8 mouse cellular contexts compared by ENCODE assay signal in the genomic region with DNA sequence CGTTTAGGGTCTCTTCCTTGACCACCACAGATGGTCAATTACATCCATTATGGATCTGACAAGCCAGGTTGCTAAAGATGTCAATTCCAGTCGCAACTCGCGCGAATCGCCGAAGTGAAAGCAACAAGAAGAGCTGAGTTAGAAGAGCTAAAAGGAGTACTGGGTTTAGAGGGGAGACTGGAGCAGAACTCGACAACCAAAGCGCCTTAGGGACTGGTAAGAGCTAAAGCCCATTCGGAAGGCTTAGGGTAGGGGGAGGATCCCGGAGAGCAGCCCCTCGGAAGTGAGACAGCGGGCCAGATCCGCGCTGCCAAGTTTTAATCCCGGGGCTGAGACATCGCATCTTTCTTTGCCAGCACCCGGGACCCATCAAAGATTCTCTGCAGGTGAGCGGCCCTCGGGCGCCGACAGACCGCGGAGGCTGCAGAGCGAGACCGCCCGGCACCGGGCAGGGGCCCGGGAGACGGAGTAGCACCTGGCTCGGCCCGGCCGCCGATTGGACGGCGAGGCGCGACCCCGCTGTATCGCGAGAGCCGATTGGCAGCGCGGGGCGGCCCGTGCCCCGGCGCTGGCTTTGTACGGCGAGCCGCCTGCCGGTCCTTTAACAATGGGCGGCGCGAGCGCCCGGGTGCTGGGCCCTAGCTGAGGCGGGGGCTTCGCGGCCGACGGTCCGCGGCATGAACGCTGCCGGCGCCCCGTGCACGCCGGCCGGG. TPM values are rescaled to one million over a fixed set of nuclear protein-coding genes. Genes with fewer than 3 reads are reported as not detected.
DNase-seq lines count a peak whose midpoint lies in the region; ATAC-seq and TF ChIP-seq lines count a peak whose summit lies in the region.

Gene Ccnj, plus strand, starts transcription at position 577 of the 713 bp plus-strand sequence.

- peak; percentile 97 for ATAC-seq in embryonic facial prominence, embryonic 13.5 days (ENCODE audit: insufficient number of reproducible peaks, insufficient read depth, low FRiP score, low TSS enrichment, low read depth)
- peak; percentile 97 for ATAC-seq in limb, embryonic 12.5 days (ENCODE audit: insufficient number of reproducible peaks, insufficient read depth, low FRiP score, low TSS enrichment, low read depth)
- peak; percentile 99 for ATAC-seq in midbrain, embryonic 14.5 days (ENCODE audit: low FRiP score, low TSS enrichment)

- no peaks in the 10 kb centered on the region for H3K27me3 ChIP-seq in embryonic facial prominence, embryonic 13.5 days
- H3K27me3 ChIP-seq in heart, adult 2 months (ENCODE audit: control insufficient read depth, insufficient read depth, low read length), result no peaks in the 10 kb centered on the region; the same call in 1 of the 2 replicates
- no peaks in the 10 kb centered on the region for H3K27me3 ChIP-seq in limb, embryonic 12.5 days
- no peaks in the 10 kb centered on the region for H3K27me3 ChIP-seq in midbrain, embryonic 14.5 days (ENCODE audit: control insufficient read depth, insufficient read depth, low read length)

- peaks cover 34% of the 10 kb centered on the region for H3K4me1 ChIP-seq in embryonic facial prominence, embryonic 13.5 days
- H3K4me1 ChIP-seq in heart, adult 2 months (ENCODE audit: control insufficient read depth, insufficient read depth, low read length), result peaks cover 3% of the 10 kb centered on the region
- H3K4me1 ChIP-seq in limb, embryonic 12.5 days (replicated peaks), result peaks cover 35% of the 10 kb centered on the region
- peaks cover 39% of the 10 kb centered on the region for H3K4me1 ChIP-seq in midbrain, embryonic 14.5 days (ENCODE audit: control insufficient read depth, insufficient read depth, low read length)

- no peaks in the 10 kb centered on the region for H3K9me3 ChIP-seq in embryonic facial prominence, embryonic 13.5 days
- H3K9me3 ChIP-seq in limb, embryonic 12.5 days, result no peaks in the 10 kb centered on the region
- no peaks in the 10 kb centered on the region for H3K9me3 ChIP-seq in midbrain, embryonic 14.5 days (ENCODE audit: control insufficient read depth, low read length)

- 0 out of 2 replicates have a peak, but pooled peaks cover 1% of the 10 kb centered on the region for H3K79me2 ChIP-seq in heart, adult 2 months (replicated peaks; ENCODE audit: control insufficient read depth, insufficient read depth, low read length)

- peak within 1 kb of the TSS; percentile 93 for H3K27ac ChIP-seq in embryonic facial prominence, embryonic 13.5 days
- H3K27ac ChIP-seq in heart, adult 2 months, result peak within 1 kb of the TSS; percentile 85
- peak within 1 kb of the TSS; percentile 97 for H3K27ac ChIP-seq in limb, embryonic 12.5 days
- peak within 1 kb of the TSS; percentile 97 for H3K27ac ChIP-seq in midbrain, embryonic 14.5 days (replicated peaks; ENCODE audit: low read depth, low read length)

- peak; percentile 46 for TF ChIP-seq POLR2A in heart, adult 2 months (IDR thresholded peaks at IDR 0.05; ENCODE audit: insufficient read depth, low read depth, low read length)

- intact Hi-C loops in heart, adult 2 months (cut with DNase I), result loop anchor here (2.0 to 5.0 kb wide), 3 partner anchors 42 to 431 kb away; partner anchors contain the start of genes Tm9sf3 and Zfp518a

- H3K4me3 ChIP-seq in embryonic facial prominence, embryonic 13.5 days, result peak within 1 kb of the TSS; percentile 86
- H3K4me3 ChIP-seq in heart, adult 2 months, result peak within 1 kb of the TSS; percentile 95
- peak within 1 kb of the TSS; percentile 86 for H3K4me3 ChIP-seq in limb, embryonic 12.5 days (replicated peaks)
- peak within 1 kb of the TSS; percentile 94 for H3K4me3 ChIP-seq in midbrain, embryonic 14.5 days (replicated peaks; ENCODE audit: low read depth, low read length)

- peak within 1 kb of the TSS; percentile 97 for H3K9ac ChIP-seq in embryonic facial prominence, embryonic 13.5 days
- H3K9ac ChIP-seq in heart, adult 2 months (ENCODE audit: low read depth, low read length), result peak within 1 kb of the TSS; percentile 91
- H3K9ac ChIP-seq in limb, embryonic 12.5 days (replicated peaks), result peak within 1 kb of the TSS; percentile 98
- peak within 1 kb of the TSS; percentile 99 for H3K9ac ChIP-seq in midbrain, embryonic 14.5 days (replicated peaks; ENCODE audit: low read length)

- TF ChIP-seq CTCF in heart, adult 2 months (IDR thresholded peaks at IDR 0.05), result peak; percentile 49

- peak within 1 kb of the TSS; percentile 80 for H3K4me2 ChIP-seq in embryonic facial prominence, embryonic 13.5 days
- peak within 1 kb of the TSS; percentile 85 for H3K4me2 ChIP-seq in limb, embryonic 12.5 days
- peak within 1 kb of the TSS; percentile 74 for H3K4me2 ChIP-seq in midbrain, embryonic 14.5 days (ENCODE audit: low read length)

- no peaks in the 10 kb centered on the region for H3K36me3 ChIP-seq in embryonic facial prominence, embryonic 13.5 days
- H3K36me3 ChIP-seq in heart, adult 2 months (ENCODE audit: control insufficient read depth, insufficient read depth, low read length), result no peaks in the 10 kb centered on the region
- H3K36me3 ChIP-seq in limb, embryonic 12.5 days, result no peaks in the 10 kb centered on the region
- H3K36me3 ChIP-seq in midbrain, embryonic 14.5 days (ENCODE audit: control insufficient read depth, insufficient read depth, low read length), result no peaks in the 10 kb centered on the region; the same call in 1 of the 2 replicates

- WGBS in embryonic facial prominence, embryonic 13.5 days, result under 1% methylated on average over 58 of the region's 71 CpGs
- under 1% methylated on average over 71 of the region's 71 CpGs for WGBS in heart, adult 2 months
- WGBS in limb, embryonic 12.5 days, result under 1% methylated on average over 71 of the region's 71 CpGs
- WGBS in midbrain, embryonic 14.5 days, result under 1% methylated on average over 71 of the region's 71 CpGs

- no peak for TF ChIP-seq EP300 in heart, adult 2 months (IDR thresholded peaks at IDR 0.05; ENCODE audit: insufficient read depth, low read depth, low read length)

- peak; percentile 79 for DNase-seq in 416B (ENCODE audit: low read depth)
- peak; percentile 84 to 88 for DNase-seq in adrenal gland, postnatal 4 days (ENCODE audit: low spot score in 2 of 2)
- DNase-seq in heart, adult 2 months, result peak; percentile 98 to 99
- peak; percentile 90 to 92 for DNase-seq in kidney, adult 8-10 months
- peak; percentile 96 for DNase-seq in midbrain, embryonic 14.5 days
- DNase-seq in spleen, adult 12 weeks (ENCODE audit: low spot score), result peak; percentile 93

RNA-seq across cellular contexts. Expression of gene Ccnj, which starts in this region (rescaled TPM):
- 10 to 100 TPM; 10.7 to 12.3 TPM for total RNA-seq in adrenal gland, postnatal 4 days (2021)
- 14.4 and 18.4 TPM in 2 replicates for polyA plus RNA-seq in embryonic facial prominence, embryonic 13.5 days (2015; fragmentation: Nextera tagmentation; extraction: Ambion mirVana)
- 1 to 10 TPM; 4.3 to 4.9 TPM for total RNA-seq in heart, adult 2 months (2021)
- 4.2 and 7.0 TPM in 2 replicates for polyA plus RNA-seq in heart, adult 2 months (2012; rRNA removed)
- polyA plus RNA-seq in limb, embryonic 12.5 days (2016; fragmentation: Nextera tagmentation; extraction: Ambion mirVana), result 25.8 and 30.0 TPM in 2 replicates
- 12.9 and 18.8 TPM in 2 replicates for polyA plus RNA-seq in midbrain, embryonic 14.5 days (2014; fragmentation: Nextera tagmentation; extraction: Ambion mirVana)

Comparison
In these comparisons a context has a peak if more than half of its experiments do, and no peak if none do; other contexts are left out.
1. Peak in every context shown above with its lines: DNase-seq, ATAC-seq, H3K4me3 ChIP-seq and H3K27ac ChIP-seq.